Mouse (Mus musculus): ENCODE data around the gene Snx17. TPM values are rescaled to one million over a fixed set of nuclear protein-coding genes. Genes with fewer than 3 reads are reported as not detected.

Snx17 gene
- polyA plus RNA-seq, 1 experiment from 2014 or later = 133 TPM

DNA sequence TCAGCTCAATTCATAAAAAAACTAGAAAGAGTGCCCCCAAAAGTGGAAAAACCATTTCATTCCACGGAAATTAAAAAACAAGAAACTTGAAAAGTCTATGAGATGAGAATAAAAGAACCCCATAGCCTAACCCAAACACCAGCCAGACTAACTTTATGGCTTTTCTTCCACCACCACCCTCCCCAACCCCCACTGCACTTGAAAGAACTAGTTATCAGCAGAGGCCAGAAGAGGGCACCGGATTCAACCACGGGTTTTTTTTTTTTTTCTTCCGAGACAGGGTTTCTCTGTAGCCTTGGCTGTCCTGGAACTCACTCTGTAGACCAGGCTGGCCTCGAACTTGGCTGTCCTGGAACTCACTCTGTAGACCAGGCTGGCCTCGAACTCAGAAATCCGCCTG lies 25.3 kb downstream of the Snx17 start:
- H3K36me3 ChIP-seq (ENCODE audit: control insufficient read depth, insufficient read depth, low read length) = no peaks in the 10 kb centered on the region
- no peaks in the 10 kb centered on the region for H3K9me3 ChIP-seq (ENCODE audit: control insufficient read depth, low read length)
- H3K9ac ChIP-seq (ENCODE audit: low read depth, low read length) = no peak overlapping the region
- H3K27me3 ChIP-seq (ENCODE audit: control insufficient read depth, insufficient read depth, low read length) = no peaks in the 10 kb centered on the region
- ATAC-seq (ENCODE audit: low FRiP score) (no peak), DNase-seq (ENCODE audit: low spot score) (no peak)
- no peak overlapping the region for H3K4me2 ChIP-seq (replicated peaks; ENCODE audit: low read depth, low read length)
- H3K4me1 ChIP-seq (replicated peaks; ENCODE audit: control insufficient read depth, insufficient read depth, low read length) = no peaks in the 10 kb centered on the region
- H3K27ac ChIP-seq (ENCODE audit: low read depth, low read length) = no peak overlapping the region
- 72% methylated on average over 7 of the region's 7 CpGs for WGBS
- H3K4me3 ChIP-seq (ENCODE audit: low read depth, low read length) = no peak overlapping the region

DNA sequence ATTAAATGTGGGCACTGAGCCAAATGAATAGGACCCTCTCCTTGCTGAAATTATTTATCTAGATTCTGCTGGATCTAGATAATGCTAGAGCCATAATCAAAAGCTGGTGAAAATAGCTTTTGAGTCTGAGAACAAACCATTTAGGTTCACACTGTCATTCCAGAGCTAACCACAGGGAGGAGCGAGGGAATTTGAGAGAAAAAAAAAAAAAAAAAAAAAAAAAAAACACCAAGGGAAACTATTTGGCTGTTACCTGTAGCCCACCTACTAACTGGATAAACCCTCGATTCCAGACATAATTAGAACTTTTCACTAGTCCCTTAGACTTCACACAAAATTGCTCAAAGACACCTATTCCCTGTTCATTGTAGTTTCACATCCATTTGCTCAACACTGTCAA lies 26.0 kb downstream of the Snx17 start:
- no peak overlapping the region for H3K27ac ChIP-seq (ENCODE audit: low read depth, low read length)
- peak overlapping the region; percentile 70 for H3K4me2 ChIP-seq (replicated peaks; ENCODE audit: low read depth, low read length)
- H3K36me3 ChIP-seq (ENCODE audit: control insufficient read depth, insufficient read depth, low read length) = no peaks in the 10 kb centered on the region
- WGBS = 5% methylated on average over 2 of the region's 2 CpGs
- H3K4me1 ChIP-seq (replicated peaks; ENCODE audit: control insufficient read depth, insufficient read depth, low read length) = no peaks in the 10 kb centered on the region
- H3K27me3 ChIP-seq (ENCODE audit: control insufficient read depth, insufficient read depth, low read length) = no peaks in the 10 kb centered on the region
- peak overlapping the region; percentile 91 for H3K4me3 ChIP-seq (ENCODE audit: low read depth, low read length)
- no peaks in the 10 kb centered on the region for H3K9me3 ChIP-seq (ENCODE audit: control insufficient read depth, low read length)
- DNase-seq (ENCODE audit: low spot score) (peak; percentile 53), ATAC-seq (ENCODE audit: low FRiP score) (no peak)
- H3K9ac ChIP-seq (ENCODE audit: low read depth, low read length) = no peak overlapping the region

DNA sequence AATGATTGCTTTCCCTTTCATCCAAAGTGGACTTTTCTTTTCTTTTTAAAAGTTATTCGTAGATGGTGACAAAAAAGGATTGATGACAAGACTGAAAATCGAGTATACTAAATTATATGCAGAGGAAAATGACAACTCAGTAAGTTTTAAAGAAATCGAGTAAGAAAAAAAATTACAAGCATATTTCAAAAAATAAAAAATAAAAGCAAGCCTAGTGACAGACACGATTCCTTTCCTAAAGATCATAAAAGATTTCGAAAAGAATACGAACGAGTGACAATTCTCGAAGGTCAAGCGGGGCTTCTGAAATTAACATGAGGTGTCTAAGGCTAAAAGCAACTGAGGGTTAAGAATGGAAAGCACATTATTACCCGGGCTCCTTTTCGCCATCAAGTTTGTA lies 26.4 kb downstream of the Snx17 start:
- peak overlapping the region; percentile 91 for H3K4me3 ChIP-seq (ENCODE audit: low read depth, low read length)
- no peak overlapping the region for H3K27ac ChIP-seq (ENCODE audit: low read depth, low read length)
- no peaks in the 10 kb centered on the region for H3K9me3 ChIP-seq (ENCODE audit: control insufficient read depth, low read length)
- no peak for DNase-seq (ENCODE audit: low spot score)
- peak overlapping the region; percentile 87 for H3K9ac ChIP-seq (ENCODE audit: low read depth, low read length)
- ATAC-seq (ENCODE audit: low FRiP score) = no peak
- 1% methylated on average over 11 of the region's 11 CpGs for whole genome bisulfite sequencing
- no peaks in the 10 kb centered on the region for H3K27me3 ChIP-seq (ENCODE audit: control insufficient read depth, insufficient read depth, low read length)
- H3K36me3 ChIP-seq (ENCODE audit: control insufficient read depth, insufficient read depth, low read length) = no peaks in the 10 kb centered on the region
- H3K4me2 ChIP-seq (replicated peaks; ENCODE audit: low read depth, low read length) = peak overlapping the region; percentile 70
- no peaks in the 10 kb centered on the region for H3K4me1 ChIP-seq (replicated peaks; ENCODE audit: control insufficient read depth, insufficient read depth, low read length)

DNA sequence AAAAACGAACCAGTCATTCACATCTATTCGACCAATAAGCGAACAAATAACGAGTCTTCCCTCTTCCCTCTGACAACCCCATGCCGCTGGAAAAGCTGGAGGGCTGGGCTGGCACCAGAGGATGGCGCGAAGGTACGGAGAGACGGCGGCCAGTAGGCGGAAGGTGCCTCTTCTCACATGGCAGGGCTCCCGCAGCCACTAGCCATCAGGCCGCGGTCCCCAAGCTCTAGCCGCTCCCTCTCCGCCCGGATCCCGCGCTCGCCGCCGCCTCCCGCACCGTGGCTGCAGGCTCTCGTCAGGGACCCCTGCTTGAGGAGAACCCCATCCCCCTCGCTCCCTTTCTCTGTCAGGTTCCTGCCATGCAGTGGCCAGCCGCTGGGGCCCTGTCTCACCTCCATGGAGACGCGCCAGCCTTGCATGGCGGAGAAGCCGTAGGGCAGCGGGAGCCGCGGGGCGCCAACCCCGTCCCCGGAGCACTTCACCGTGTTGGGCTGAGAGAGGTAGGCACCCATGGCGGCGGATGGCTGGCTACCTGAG lies 27.0 kb downstream of the Snx17 start:
- DNase-seq (ENCODE audit: low spot score) = peak; percentile 75
- WGBS = under 1% methylated on average over 40 of the region's 40 CpGs
- peak; percentile 79 for ATAC-seq (ENCODE audit: low FRiP score)

DNA sequence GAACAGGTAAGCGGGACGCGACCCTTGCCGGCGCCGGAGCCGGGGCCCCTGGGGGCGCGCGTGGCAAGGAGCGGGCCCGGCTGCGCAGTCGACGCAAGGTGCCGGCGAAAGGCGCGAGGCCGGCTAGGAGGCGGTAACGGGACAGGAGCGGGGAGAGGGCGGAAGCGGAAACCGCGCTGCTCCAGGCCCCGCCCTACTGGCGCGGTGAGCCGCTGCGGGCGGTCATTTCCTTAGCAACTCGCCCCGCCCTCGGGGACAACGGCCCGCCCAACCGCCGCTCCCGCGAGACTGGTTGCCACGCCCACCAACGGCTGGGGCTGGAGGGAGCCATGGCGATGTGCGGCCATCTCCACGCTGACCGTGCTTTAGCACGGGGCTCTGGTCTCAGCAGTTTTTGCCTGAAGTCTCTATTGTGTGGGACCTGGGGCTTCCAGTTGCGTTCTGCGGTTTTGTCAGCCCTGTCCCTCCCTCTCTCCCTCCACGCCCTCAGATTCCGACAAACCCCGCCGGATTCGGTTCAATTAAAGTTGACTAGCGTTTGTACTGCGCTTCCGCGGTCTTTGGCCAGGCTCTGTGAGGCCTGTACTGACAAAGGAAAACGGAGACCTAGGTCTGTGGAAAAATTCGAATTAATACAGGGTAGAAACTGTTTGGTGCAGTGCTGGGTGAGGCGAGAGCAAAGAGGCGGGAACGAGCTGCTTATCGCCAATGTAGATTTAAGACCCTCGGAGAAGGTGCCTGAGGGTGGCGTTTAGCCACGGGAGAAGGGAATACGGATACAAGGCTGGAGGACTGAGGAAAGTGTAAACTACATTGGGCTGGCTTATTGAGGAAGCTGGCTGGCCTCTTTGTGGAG lies 27.6 kb downstream of the Snx17 start, which contains the start of gene Ppm1g:
Gene Ppm1g, minus strand, starts transcription at position 240 of the 856 bp plus-strand sequence.
- Histone ChIP-seq H3K27me3 (ENCODE audit: control insufficient read depth, insufficient read depth, low read length) (no peaks in the 10 kb centered on the region), H3K4me1 (replicated peaks; ENCODE audit: control insufficient read depth, insufficient read depth, low read length) (no peaks in the 10 kb centered on the region), H3K9me3 (ENCODE audit: control insufficient read depth, low read length) (no peaks in the 10 kb centered on the region), H3K4me3 (ENCODE audit: low read depth, low read length) (peak within 1 kb of the TSS; percentile 91), H3K4me2 (replicated peaks; ENCODE audit: low read depth, low read length) (peak within 1 kb of the TSS; percentile 70), H3K36me3 (ENCODE audit: control insufficient read depth, insufficient read depth, low read length) (no peaks in the 10 kb centered on the region), H3K9ac (ENCODE audit: low read depth, low read length) (peak within 1 kb of the TSS; percentile 87), H3K27ac (ENCODE audit: low read depth, low read length) (peak within 1 kb of the TSS; percentile 90)
- DNase-seq (ENCODE audit: low spot score) (peak; percentile 99), ATAC-seq (ENCODE audit: low FRiP score) (peak; percentile 97)
- under 1% methylated on average over 57 of the region's 70 CpGs for WGBS

More for the DNA sequence above, 27.0 kb downstream of the Snx17 start:
- Histone ChIP-seq H3K9ac (ENCODE audit: low read depth, low read length) (peak overlapping the region; percentile 87), H3K27ac (ENCODE audit: low read depth, low read length) (peak overlapping the region; percentile 90), H3K4me2 (replicated peaks; ENCODE audit: low read depth, low read length) (peak overlapping the region; percentile 70), H3K4me1 (replicated peaks; ENCODE audit: control insufficient read depth, insufficient read depth, low read length) (no peaks in the 10 kb centered on the region), H3K36me3 (ENCODE audit: control insufficient read depth, insufficient read depth, low read length) (no peaks in the 10 kb centered on the region), H3K27me3 (ENCODE audit: control insufficient read depth, insufficient read depth, low read length) (no peaks in the 10 kb centered on the region), H3K4me3 (ENCODE audit: low read depth, low read length) (peak overlapping the region; percentile 91), H3K9me3 (ENCODE audit: control insufficient read depth, low read length) (no peaks in the 10 kb centered on the region)

DNA sequence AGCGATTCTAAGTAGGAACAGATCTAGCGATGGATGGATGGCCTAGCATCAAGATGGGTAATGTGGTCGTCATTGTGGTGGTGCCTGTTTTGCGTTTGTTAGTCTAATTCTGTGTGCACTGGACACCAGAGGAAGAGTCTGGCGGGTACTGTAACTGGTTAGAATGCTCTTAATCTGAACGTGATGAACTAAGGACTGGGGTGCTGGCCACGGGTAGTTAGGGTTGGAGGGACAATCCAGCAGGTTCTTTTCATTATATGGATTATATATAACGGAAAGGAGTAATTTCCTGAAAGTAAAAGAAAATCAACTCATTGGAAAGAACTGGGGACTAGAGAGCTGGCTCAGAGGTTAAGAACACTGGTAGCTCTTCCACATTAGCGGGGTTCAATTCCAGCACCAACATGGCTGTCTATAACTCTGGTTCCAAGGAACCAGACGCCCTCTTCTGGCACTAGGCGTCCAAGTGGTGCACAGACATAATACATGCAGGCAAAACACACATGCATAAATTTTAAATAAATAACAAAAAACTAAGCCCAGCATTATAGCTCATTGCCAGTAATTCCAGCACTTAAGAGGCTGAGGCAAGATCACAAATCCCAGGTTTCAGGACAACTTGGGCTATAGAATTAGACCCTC lies 28.4 kb downstream of the Snx17 start:
- Histone ChIP-seq H3K4me1 (replicated peaks; ENCODE audit: control insufficient read depth, insufficient read depth, low read length) (no peaks in the 10 kb centered on the region), H3K4me3 (ENCODE audit: low read depth, low read length) (peak overlapping the region; percentile 91), H3K36me3 (ENCODE audit: control insufficient read depth, insufficient read depth, low read length) (no peaks in the 10 kb centered on the region), H3K9me3 (ENCODE audit: control insufficient read depth, low read length) (no peaks in the 10 kb centered on the region), H3K27me3 (ENCODE audit: control insufficient read depth, insufficient read depth, low read length) (no peaks in the 10 kb centered on the region), H3K27ac (ENCODE audit: low read depth, low read length) (peak overlapping the region; percentile 85), H3K4me2 (replicated peaks; ENCODE audit: low read depth, low read length) (peak overlapping the region; percentile 70), H3K9ac (ENCODE audit: low read depth, low read length) (peak overlapping the region; percentile 79)
- 17% methylated on average over 11 of the region's 11 CpGs for WGBS
- DNase-seq (ENCODE audit: low spot score) (peak; percentile 69), ATAC-seq (ENCODE audit: low FRiP score) (no peak)

DNA sequence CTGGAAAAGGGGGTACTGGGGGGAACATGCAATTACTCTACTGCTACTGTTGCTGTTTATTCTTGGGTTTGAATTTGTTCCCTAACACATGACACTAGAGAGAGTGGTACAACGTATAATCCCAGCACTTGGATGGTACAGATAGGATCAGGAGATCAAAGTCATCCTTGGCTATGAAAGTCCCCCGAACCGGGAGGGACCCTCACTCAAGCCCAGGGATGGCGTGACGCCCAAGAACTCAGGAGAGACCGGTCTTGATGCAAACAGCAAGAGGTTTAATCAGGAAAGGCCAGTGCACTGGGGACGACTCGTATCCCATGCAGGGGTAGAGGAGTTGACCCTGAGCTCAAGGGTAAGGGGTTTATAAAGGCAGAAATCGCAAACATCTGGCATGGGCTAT lies 29.7 kb downstream of the Snx17 start:
- ATAC-seq (ENCODE audit: low FRiP score) = no peak

DNA sequence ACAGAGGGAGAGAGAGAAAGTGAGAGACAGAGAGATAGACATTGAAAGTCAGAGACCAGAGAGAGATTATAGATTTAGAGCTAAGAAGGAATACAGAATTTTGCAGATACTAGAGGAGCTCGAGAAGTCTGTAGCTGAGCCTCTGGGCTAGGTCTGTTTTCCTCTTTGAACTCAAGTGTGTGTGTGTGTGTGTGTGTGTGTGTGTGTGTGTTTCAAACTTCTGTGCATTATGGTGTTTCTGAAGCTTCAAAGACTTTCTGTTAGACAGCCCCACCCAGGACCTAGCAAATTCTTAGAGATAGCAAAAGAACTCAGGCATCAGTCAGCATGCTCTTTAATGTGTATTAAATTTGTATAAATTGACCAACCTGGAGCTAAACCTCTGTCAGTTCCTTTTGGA lies 33.6 kb downstream of the Snx17 start:
- no peak overlapping the region for H3K4me2 ChIP-seq (replicated peaks; ENCODE audit: low read depth, low read length)
- WGBS = 76% methylated on average over 1 of the region's 1 CpGs
- H3K27me3 ChIP-seq (ENCODE audit: control insufficient read depth, insufficient read depth, low read length) = no peaks in the 10 kb centered on the region

More for the DNA sequence above, 29.7 kb downstream of the Snx17 start:
- H3K4me2 ChIP-seq (replicated peaks; ENCODE audit: low read depth, low read length) = no peak overlapping the region
- no peaks in the 10 kb centered on the region for H3K36me3 ChIP-seq (ENCODE audit: control insufficient read depth, insufficient read depth, low read length)
- H3K9ac ChIP-seq (ENCODE audit: low read depth, low read length) = no peak overlapping the region
- DNase-seq (ENCODE audit: low spot score) = no peak
- no peaks in the 10 kb centered on the region for H3K4me1 ChIP-seq (replicated peaks; ENCODE audit: control insufficient read depth, insufficient read depth, low read length)
- H3K9me3 ChIP-seq (ENCODE audit: control insufficient read depth, low read length) = no peaks in the 10 kb centered on the region
- H3K4me3 ChIP-seq (ENCODE audit: low read depth, low read length) = no peak overlapping the region
- WGBS = 95% methylated on average over 9 of the region's 9 CpGs
- H3K27ac ChIP-seq (ENCODE audit: low read depth, low read length) = no peak overlapping the region
- H3K27me3 ChIP-seq (ENCODE audit: control insufficient read depth, insufficient read depth, low read length) = no peaks in the 10 kb centered on the region

More for the DNA sequence above, 33.6 kb downstream of the Snx17 start:
- no peak overlapping the region for H3K27ac ChIP-seq (ENCODE audit: low read depth, low read length)
- no peak overlapping the region for H3K9ac ChIP-seq (ENCODE audit: low read depth, low read length)
- H3K9me3 ChIP-seq (ENCODE audit: control insufficient read depth, low read length) = no peaks in the 10 kb centered on the region
- DNase-seq (ENCODE audit: low spot score) (no peak), ATAC-seq (ENCODE audit: low FRiP score) (no peak)
- no peak overlapping the region for H3K4me3 ChIP-seq (ENCODE audit: low read depth, low read length)
- H3K36me3 ChIP-seq (ENCODE audit: control insufficient read depth, insufficient read depth, low read length) = no peaks in the 10 kb centered on the region
- H3K4me1 ChIP-seq (replicated peaks; ENCODE audit: control insufficient read depth, insufficient read depth, low read length) = no peaks in the 10 kb centered on the region
